Mouse (Mus musculus) E14TG2a.4 (cell line): ENCODE measurements around the gene Ric8b.

Experiments
- CTCF ChIP-seq: conservative IDR thresholded peaks from 2 replicates; pipeline ENCODE4 v1.5.1; 2014; ENCODE audit warnings: low read length
- POU5F1 ChIP-seq: IDR thresholded peaks from 2 replicates; pipeline ENCODE4 v1.6.1; 2014; ENCODE audit warnings: low read length, borderline replicate concordance

GRCm38 (mm10) chr10:84945692-84946091, 28.3 kb downstream of the Ric8b start:
- TF ChIP-seq CTCF (peak; percentile 83), POU5F1 (no peak)
